Mouse (Mus musculus): ENCODE measurements around the gene Fmn2.

The Fmn2 gene

DNA sequence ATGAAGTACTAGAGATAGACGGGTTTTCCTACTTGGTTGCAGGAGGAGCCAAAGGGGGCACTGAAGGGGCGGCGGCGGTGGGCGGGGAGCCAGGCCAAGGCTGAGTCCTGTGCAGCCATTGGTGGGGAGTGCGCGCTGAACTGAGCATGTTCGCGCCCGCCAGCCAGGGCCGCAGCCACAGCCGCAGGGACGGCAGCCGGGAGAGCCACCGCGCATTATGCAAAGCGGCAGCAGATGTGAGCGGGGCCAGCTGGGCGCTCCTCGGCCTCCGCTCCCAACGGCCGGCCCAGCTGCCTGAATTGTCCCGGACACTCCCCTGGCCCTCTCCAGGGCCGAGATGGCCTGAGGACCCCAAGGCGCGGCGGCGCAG lies at the start of gene Fmn2:
Fmn2 (plus strand) TSS at position 165 of the 370 bp plus-strand sequence.
- DNase-seq (ENCODE audit: low read depth, low spot score): no peak

GRCm38 (mm10) chr1:174455100-174455499 lies 46.5 kb upstream of the Fmn2 start:
- no peak for DNase-seq (ENCODE audit: low read depth, low spot score)

DNA sequence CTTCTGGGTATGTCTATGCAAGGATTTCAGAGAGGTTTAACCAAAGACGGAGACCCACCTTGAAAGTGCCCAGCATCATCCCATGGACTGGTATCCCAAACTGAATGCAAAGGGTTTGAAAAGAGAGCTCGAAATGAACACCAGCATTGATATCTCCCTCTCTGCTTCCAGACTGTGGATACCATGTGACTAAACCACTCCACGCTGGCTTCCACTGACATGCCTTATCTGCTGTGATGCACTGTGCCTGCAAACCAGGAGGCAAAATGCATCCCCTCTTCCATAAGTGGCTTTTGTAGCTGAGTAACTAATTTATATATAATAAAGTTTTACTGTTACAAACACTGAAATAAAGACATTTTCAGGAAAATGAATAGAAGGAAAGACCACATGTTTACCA lies 36.2 kb upstream of the Fmn2 start:
- DNase-seq (ENCODE audit: low read depth, low spot score): no peak

DNA sequence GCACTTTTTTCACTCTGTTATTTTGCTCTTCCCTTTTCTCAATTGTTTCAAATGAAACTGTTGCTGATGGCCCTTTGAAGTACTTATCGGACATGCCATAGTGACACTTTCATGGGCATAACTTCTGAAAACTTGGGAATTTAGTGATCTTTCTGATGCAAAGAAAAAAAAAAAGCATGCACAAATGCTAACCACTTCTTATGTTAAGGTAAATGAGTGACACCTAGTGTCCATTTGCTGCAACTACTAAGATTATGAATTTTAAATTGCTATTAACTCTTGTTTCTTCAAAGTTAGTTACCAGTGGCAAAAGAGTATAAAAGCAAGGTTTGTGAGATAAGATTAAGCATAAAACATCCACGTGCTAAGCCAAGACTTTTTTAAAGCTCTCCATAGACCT lies 35.4 kb upstream of the Fmn2 start:
- DNase-seq (ENCODE audit: low read depth, low spot score): no peak

DNA sequence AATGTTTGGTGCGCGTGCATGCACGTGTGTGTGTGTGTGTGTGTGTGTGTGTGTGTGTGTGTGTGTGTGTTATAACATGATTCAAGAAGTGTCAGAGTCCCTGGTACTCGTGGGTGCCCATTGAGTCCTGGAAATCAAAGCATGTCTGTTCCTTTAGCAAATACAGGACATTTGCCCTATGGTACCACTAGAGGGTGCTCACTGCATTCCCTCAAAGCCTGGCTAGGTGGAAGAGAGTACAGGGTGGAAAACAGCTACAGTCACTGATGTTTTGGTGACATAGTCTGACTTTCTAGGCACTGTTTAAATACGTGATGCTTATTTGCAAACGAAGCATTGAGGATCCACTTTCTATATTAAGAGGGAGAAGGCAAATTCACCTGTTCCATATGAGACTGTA lies 31.9 kb upstream of the Fmn2 start:
- peak; percentile 4 for DNase-seq (ENCODE audit: low read depth, low spot score)

- no peak for DNase-seq (ENCODE audit: low read depth, low spot score)
Measured at GRCm38 (mm10) chr1:174482567-174482966, 19.1 kb upstream of the Fmn2 start.

- DNase-seq (ENCODE audit: low read depth, low spot score): no peak
Measured at GRCm38 (mm10) chr1:174500064-174500463, 1.6 kb upstream of the Fmn2 start.

GRCm38 (mm10) chr1:174501011-174501410 lies 614 bp upstream of the Fmn2 start:
- DNase-seq (ENCODE audit: low read depth, low spot score): no peak

DNA sequence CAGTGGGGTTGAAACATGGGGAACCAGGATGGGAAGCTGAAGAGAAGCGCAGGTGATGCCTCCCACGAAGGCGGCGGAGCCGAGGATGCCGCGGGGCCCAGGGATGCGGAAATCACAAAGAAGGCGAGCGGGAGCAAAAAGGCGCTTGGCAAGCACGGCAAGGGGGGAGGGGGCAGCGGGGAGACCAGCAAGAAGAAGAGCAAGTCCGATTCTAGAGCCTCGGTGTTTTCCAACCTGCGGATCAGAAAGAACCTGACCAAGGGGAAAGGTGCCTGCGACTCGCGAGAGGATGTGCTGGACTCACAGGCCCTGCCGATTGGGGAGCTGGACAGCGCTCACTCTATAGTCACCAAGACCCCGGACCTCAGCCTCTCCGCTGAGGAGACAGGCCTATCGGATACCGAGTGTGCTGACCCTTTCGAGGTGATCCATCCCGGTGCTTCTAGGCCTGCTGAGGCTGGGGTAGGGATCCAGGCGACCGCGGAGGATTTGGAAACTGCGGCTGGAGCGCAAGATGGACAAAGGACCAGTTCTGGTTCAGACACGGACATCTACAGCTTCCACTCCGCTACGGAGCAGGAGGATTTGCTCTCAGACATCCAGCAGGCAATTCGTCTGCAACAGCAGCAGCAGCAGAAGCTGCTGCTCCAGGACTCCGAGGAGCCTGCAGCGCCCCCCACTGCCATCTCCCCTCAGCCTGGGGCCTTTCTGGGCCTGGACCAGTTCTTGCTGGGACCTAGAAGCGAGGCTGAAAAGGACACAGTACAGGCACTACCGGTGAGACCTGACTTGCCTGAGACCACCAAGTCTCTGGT lies 613 bp downstream of the Fmn2 start:
- no peak for DNase-seq (ENCODE audit: low read depth, low spot score)

- no peak for DNase-seq (ENCODE audit: low read depth, low spot score)
Measured at GRCm38 (mm10) chr1:174502846-174503745, 1.5 kb downstream of the Fmn2 start.

- no peak for DNase-seq (ENCODE audit: low read depth, low spot score)
Measured at GRCm38 (mm10) chr1:174508571-174509110, 7.0 kb downstream of the Fmn2 start.

- DNase-seq (ENCODE audit: low read depth, low spot score): no peak
Measured at GRCm38 (mm10) chr1:174513419-174513818, 11.8 kb downstream of the Fmn2 start.

- DNase-seq (ENCODE audit: low read depth, low spot score): no peak
Measured at GRCm38 (mm10) chr1:174521976-174522770, 20.5 kb downstream of the Fmn2 start.

DNA sequence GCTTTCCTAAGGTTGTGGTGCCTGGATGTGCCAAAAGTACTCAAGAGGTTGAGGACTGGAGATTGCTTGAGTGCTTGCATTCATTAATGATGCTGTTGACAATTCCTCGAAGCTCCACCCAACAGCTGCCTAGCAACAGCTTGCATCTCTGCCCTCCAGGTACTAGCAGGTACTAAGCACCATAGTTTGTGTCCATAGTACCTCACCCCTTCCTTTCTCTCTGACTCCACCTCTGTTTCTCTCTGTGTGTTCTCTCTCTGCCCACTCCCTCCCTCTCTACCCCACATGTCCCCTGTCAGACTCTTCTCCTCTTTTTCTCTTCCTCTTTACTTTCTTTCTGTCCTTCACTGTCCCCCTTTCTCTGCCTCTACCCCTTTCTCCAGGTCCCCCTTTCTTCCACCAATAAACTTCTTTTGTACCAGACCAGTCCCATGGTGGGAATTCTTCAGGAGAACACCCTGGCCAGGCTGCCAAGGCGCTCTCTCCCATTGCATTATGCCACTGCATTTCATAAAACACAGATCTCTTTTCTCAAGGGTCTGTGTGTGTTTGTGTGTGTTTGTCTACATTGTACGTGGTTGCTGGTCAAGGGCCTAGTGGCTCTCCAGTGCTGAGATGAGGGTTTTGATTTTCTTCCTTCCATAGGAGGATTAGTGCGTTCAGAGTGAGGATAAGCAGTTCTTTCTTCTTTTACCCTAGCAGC lies 21.3 kb downstream of the Fmn2 start:
- DNase-seq (ENCODE audit: low read depth, low spot score): no peak

DNA sequence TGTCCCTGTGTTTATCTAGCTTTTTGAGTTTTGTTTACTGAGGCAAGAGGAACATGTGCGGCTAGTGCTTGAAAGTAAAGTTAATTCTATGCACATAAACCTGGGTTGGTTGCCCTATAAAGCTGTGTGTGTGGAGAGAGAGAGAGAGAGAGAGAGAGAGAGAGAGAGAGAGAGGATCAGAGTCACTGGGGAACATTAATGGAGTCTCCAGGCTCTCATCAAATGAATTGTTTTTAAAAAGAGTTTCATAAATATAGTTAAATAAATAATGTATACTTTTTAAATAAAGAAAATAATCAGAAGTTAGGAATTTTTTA lies 21.8 kb downstream of the Fmn2 start:
- no peak for DNase-seq (ENCODE audit: low read depth, low spot score)

GRCm38 (mm10) chr1:174536742-174537453 lies 35.3 kb downstream of the Fmn2 start:
- no peak for DNase-seq (ENCODE audit: low read depth, low spot score)

GRCm38 (mm10) chr1:174537491-174537890 lies 35.9 kb downstream of the Fmn2 start:
- no peak for DNase-seq (ENCODE audit: low read depth, low spot score)

GRCm38 (mm10) chr1:174548291-174548690 lies 46.7 kb downstream of the Fmn2 start:
- DNase-seq (ENCODE audit: low read depth, low spot score): no peak

DNA sequence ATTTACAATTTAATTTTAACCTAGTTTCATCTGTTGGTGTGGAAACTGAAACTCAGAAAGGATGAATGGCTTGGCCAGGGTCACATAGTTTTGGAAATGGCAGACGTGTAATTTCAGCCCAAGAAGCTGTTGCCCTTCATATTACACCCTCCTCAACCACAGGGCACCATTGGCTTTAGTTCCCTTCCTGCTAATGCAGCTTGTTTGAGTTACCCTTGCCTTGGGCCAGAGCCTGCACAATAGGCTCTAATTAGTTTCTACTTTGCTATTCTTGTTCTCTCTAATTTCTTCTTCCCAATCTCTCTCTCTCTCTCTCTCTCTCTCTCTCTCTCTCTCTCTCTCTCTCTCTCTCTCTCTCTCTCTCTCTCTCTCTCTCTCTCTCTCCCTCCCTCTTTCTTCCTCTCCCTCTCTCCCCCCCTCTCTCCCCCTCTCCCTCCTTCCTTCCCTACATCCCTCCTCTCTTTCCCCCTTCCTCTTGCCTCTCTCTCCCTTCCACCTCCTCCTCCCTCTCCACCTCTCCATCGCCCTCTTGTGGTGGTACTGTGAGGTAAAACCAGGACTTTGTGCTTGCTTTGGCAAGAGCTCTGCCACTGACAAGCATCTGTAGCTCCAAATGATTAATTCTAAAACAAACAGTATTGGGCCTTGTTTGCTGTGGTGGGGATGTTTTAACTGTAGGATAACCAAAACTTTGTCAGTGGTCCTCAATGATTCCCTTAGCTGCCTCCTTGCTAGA lies 51.8 kb downstream of the Fmn2 start:
- peak; percentile 1 for DNase-seq (ENCODE audit: low read depth, low spot score)

GRCm38 (mm10) chr1:174555412-174555811 lies 53.8 kb downstream of the Fmn2 start:
- DNase-seq (ENCODE audit: low read depth, low spot score): no peak

All from skeletal muscle tissue, adult 2 months (tissue).